Mouse (Mus musculus) CH12.LX (cell line): Measurements from ENCODE around the gene Nab1. TPM values are rescaled to one million over a fixed set of nuclear protein-coding genes. Genes with fewer than 3 reads are reported as not detected.

ENCODE experiments used
- DNase-seq: peaks from one replicate; pipeline ENCODE4 v3.0.0-alpha.2; 2013; ENCODE audit errors: extremely low read depth
- H3K27ac ChIP-seq: 2 replicates; pipeline ENCODE4 v1.5.1; 2012; ENCODE audit warnings: low read depth, mild to moderate bottlenecking, control low read depth, moderate library complexity; ENCODE audit not compliant: insufficient read depth
- H3K27me3 ChIP-seq: replicated peaks from 2 replicates; pipeline ENCODE3; 2012; ENCODE audit warnings: inconsistent platforms
- H3K36me3 ChIP-seq, 2 experiments: replicated peaks in 1 of 2; 2 replicates each; pipeline versions ENCODE3 to v1.6.1; 2012; ENCODE audit warnings: inconsistent platforms in 1 of 2, low read length in 1 of 2, mild to moderate bottlenecking in 1 of 2, mixed read lengths in 1 of 2, moderate library complexity in 1 of 2; ENCODE audit not compliant: control insufficient read depth in 1 of 2, insufficient read depth in 1 of 2
- H3K4me1 ChIP-seq, 2 experiments: 2 replicates each; pipeline ENCODE4 v1.6.1; 2012; ENCODE audit warnings: inconsistent platforms in 1 of 2, moderate library complexity in 1 of 2; ENCODE audit not compliant: insufficient read depth in 2 of 2, control insufficient read depth in 1 of 2
- H3K4me2 ChIP-seq: 2 replicates; pipeline ENCODE4 v1.6.1; 2012; ENCODE audit warnings: low read depth, mild to moderate bottlenecking, control low read depth; ENCODE audit not compliant: poor library complexity, insufficient read depth, severe bottlenecking
- H3K4me3 ChIP-seq, 3 experiments: fragments of 150-350 bp in 1 of 3; sonication (generic) in 1 of 3; replicated peaks in 1 of 3; 2 replicates each; pipeline versions ENCODE3 to v1.5.1; 2011 to 2012; ENCODE audit warnings: low read depth in 2 of 3, low read length in 2 of 3, mild to moderate bottlenecking in 2 of 3, moderate library complexity in 2 of 3, control low read depth in 1 of 3, improper control_type of control experiment in 1 of 3, inconsistent platforms in 1 of 3, mixed read lengths in 1 of 3; ENCODE audit not compliant: poor library complexity in 1 of 3
- H3K79me2 ChIP-seq: replicated peaks from 2 replicates; pipeline ENCODE4 v1.6.1; 2012; ENCODE audit warnings: mild to moderate bottlenecking, moderate library complexity; ENCODE audit not compliant: control insufficient read depth, poor library complexity, insufficient read depth, severe bottlenecking; ENCODE audit errors: extremely low read depth
- H3K9ac ChIP-seq: 2 replicates; pipeline ENCODE4 v1.6.1; 2012; ENCODE audit warnings: low read depth, mild to moderate bottlenecking, control low read depth, moderate library complexity; ENCODE audit not compliant: insufficient read depth
- H3K9me3 ChIP-seq: replicated peaks from 2 replicates; pipeline ENCODE3; 2012; ENCODE audit warnings: low read length, inconsistent platforms, mixed read lengths
- CHD1 ChIP-seq: IDR thresholded peaks from 2 replicates; pipeline ENCODE4 v1.6.1; 2012; ENCODE audit warnings: low read depth, low read length, improper control_type of control experiment, inconsistent platforms
- CHD2 ChIP-seq: IDR thresholded peaks from 2 replicates; pipeline ENCODE4 v1.6.1; 2011; ENCODE audit warnings: low read length, improper control_type of control experiment
- CTCF ChIP-seq, 2 experiments: IDR thresholded peaks in 1 of 2; conservative IDR thresholded peaks in 1 of 2; 2 replicates each; pipeline ENCODE4 v1.5.1; 2011 to 2012; ENCODE audit warnings: low read depth in 2 of 2, low read length in 2 of 2, improper control_type of control experiment in 1 of 2, inconsistent platforms in 1 of 2, mild to moderate bottlenecking in 1 of 2, moderate library complexity in 1 of 2
- EP300 ChIP-seq: IDR thresholded peaks from 2 replicates; pipeline ENCODE4 v1.6.1; 2011; ENCODE audit warnings: low read length, improper control_type of control experiment
- HCFC1 ChIP-seq: IDR thresholded peaks from 2 replicates; pipeline ENCODE4 v1.6.1; 2012; ENCODE audit warnings: low read depth, mild to moderate bottlenecking, inconsistent platforms, low read length, improper control_type of control experiment
- IRF4 ChIP-seq: IDR thresholded peaks from 2 replicates; pipeline ENCODE4 v1.6.1; 2014; ENCODE audit warnings: low read depth, mild to moderate bottlenecking, inconsistent platforms, low read length, improper control_type of control experiment
- JUN ChIP-seq: IDR thresholded peaks from 2 replicates; pipeline ENCODE4 v1.6.1; 2011; ENCODE audit warnings: low read depth, mild to moderate bottlenecking, low read length, improper control_type of control experiment, moderate library complexity; ENCODE audit not compliant: insufficient read depth
- JUND ChIP-seq: conservative IDR thresholded peaks from 2 replicates; pipeline ENCODE4 v1.6.1; 2011; ENCODE audit warnings: low read depth, low read length, improper control_type of control experiment
- KAT2A ChIP-seq: IDR thresholded peaks from 2 replicates; pipeline ENCODE4 v1.6.1; 2012; ENCODE audit warnings: low read length, improper control_type of control experiment, inconsistent platforms; ENCODE audit not compliant: insufficient replicate concordance
- MAFK ChIP-seq: IDR thresholded peaks from 2 replicates; pipeline ENCODE4 v1.6.1; 2011; ENCODE audit warnings: low read length, improper control_type of control experiment; ENCODE audit not compliant: insufficient replicate concordance
- MAZ ChIP-seq: IDR thresholded peaks from 2 replicates; pipeline ENCODE4 v1.6.1; 2012; ENCODE audit warnings: low read depth, mild to moderate bottlenecking, inconsistent platforms, low read length, improper control_type of control experiment, moderate library complexity
- NELFE ChIP-seq: IDR thresholded peaks from 2 replicates; pipeline ENCODE4 v1.6.1; 2011; ENCODE audit warnings: low read depth, low read length, improper control_type of control experiment
- PAX5 ChIP-seq: IDR thresholded peaks from 2 replicates; pipeline ENCODE4 v1.6.1; 2012; ENCODE audit warnings: low read length, inconsistent platforms, mixed read lengths
- POLR2AphosphoS2 ChIP-seq: IDR thresholded peaks from 2 replicates; pipeline ENCODE4 v1.6.1; 2011; ENCODE audit warnings: low read depth, low read length, improper control_type of control experiment
- RAD21 ChIP-seq: IDR thresholded peaks from 2 replicates; pipeline ENCODE4 v1.6.1; 2011; ENCODE audit warnings: low read depth, mild to moderate bottlenecking, low read length, improper control_type of control experiment, moderate library complexity
- RCOR1 ChIP-seq: conservative IDR thresholded peaks from 2 replicates; pipeline ENCODE4 v1.6.1; 2012; ENCODE audit warnings: low read depth, mild to moderate bottlenecking, inconsistent platforms, low read length, improper control_type of control experiment
- SMC3 ChIP-seq: IDR thresholded peaks from 2 replicates; pipeline ENCODE4 v1.6.1; 2011; ENCODE audit warnings: low read depth, low read length, improper control_type of control experiment
- USF2 ChIP-seq: conservative IDR thresholded peaks from 2 replicates; pipeline ENCODE4 v1.6.1; 2011; ENCODE audit warnings: low read depth, low read length, improper control_type of control experiment
- ZKSCAN1 ChIP-seq: IDR thresholded peaks from 2 replicates; pipeline ENCODE4 v1.6.1; 2012; ENCODE audit warnings: low read depth, inconsistent platforms, low read length, improper control_type of control experiment, borderline replicate concordance
- ZNF384 ChIP-seq: IDR thresholded peaks from 2 replicates; pipeline ENCODE4 v1.6.1; 2012; ENCODE audit warnings: low read depth, low read length, improper control_type of control experiment, inconsistent platforms
- dilution Hi-C: fragments of 300-500 bp; cut with MboI; formaldehyde crosslinking; loops from 2 replicates; pipeline ENCODE4 v1.14.3; 2020; ENCODE audit warnings: low sequenced_read_pairs; ENCODE audit not compliant: extremely low pct_unique_long_range_greater_than_20kb, extremely low pct_ligation_motif_present
- in situ Hi-C: fragments of 300-500 bp; cut with MboI; formaldehyde crosslinking; loops from 3 replicates; pipeline ENCODE4 v1.14.3; 2019; ENCODE audit warnings: low sequenced_read_pairs, low pct_ligation_motif_present, low pct_unique_long_range_greater_than_20kb, mixed read lengths
- polyA plus RNA-seq: library from polyadenylated mRNA; unstranded; fragments of >175 nt; gene quantifications from 2 replicates; pipeline ENCODE4 v1.2.1, GENCODE M21; 2012; ENCODE audit warnings: low read depth; ENCODE audit not compliant: insufficient read length
- total RNA-seq, 2 experiments: library from RNA; depleted of rRNA; stranded (reverse); fragments of 300-350 nt in 1 of 2; fragments of >200 nt in 1 of 2; gene quantifications; 2 replicates each; pipeline ENCODE4 v1.2.3; 2012 to 2014

Nab1 gene
- total and polyA plus RNA-seq, 3 experiments, result 13.8 to 18.9 (median 18.7) TPM

DNA sequence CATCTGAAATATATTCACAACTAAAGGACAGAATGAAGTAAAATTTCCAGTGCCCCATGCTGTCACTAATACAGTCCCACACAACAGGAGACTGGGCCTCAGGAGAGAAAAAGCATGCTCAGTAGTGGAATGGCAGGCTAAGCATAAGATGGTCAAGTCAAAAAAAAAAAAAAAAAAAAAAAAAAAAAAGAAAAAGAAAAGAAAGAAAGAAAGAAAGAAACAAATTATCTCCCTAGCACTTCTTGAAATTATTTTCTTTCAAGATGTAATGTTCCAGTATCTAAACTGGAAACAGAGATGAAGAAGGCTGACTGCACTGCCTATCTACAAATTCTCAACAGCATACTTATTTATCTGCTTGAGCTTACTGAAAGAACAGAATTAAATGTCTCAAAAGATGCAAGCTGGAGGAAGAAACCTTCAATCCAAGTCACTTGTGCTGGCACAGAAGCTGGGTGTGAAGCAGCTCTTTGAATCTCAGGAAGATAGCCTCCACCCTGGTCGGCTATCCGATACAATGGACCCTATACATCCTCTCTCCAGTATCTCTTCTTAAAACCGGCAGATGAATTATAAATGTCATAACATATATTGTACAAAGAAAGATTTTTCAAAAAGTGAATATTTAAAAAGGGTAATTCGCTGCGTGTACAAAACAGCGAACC is 1.6 kb downstream of the Nab1 start:
- TF ChIP-seq ZNF384, result peak; percentile 49
- no peak for TF ChIP-seq EP300
- TF ChIP-seq PAX5, result no peak
- no peak for DNase-seq
- Histone ChIP-seq H3K9me3 (no peaks in the 10 kb centered on the region), H3K4me3 (peak overlapping the region in 2 of 3 experiments; percentile 76 to 87), H3K36me3 (no peaks in the 10 kb centered on the region), H3K27me3 (no peaks in the 10 kb centered on the region), H3K9ac (peak overlapping the region; percentile 59; the same call in 1 of the 2 replicates), H3K4me1 (peaks cover 4 to 24% of the 10 kb centered on the region in 2 experiments), H3K79me2 (no peaks in the 10 kb centered on the region), H3K27ac (no peak overlapping the region), H3K4me2 (peak overlapping the region; percentile 34; the same call in 1 of the 2 replicates)
- in situ Hi-C loops (no loop called here), dilution Hi-C loops (no loop called here)

DNA sequence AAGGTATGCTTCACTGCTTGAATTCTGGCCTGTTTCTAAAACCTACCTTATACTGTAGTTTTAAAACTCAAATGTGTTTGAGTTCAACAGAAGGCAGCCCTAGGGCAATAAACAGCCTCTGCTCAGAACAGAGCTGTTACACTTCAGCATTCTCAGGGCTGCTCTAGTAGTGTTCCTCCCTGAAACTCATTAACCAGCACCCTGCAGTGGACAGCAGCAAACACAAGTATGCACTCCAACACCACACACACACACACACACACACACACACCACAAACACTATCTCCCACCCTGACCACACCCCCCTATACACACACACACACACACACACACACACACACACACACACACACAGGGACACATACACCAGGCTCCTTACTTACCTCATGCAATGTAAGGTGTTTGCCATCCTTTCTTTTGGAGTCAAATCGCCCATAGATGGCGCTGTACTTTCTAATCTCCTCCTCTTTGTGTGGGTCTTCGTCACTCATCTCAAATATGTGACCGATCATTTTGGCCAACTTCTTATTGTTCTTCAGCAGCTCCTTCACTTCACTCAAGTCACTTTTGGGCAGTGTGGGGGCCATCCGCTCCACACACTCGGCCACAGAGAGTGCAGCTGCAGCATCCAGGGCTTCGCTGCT is 10.8 kb downstream of the Nab1 start:
- Histone ChIP-seq H3K4me2 (no peak overlapping the region), H3K79me2 (no peaks in the 10 kb centered on the region), H3K4me1 (0 out of 4 replicates have a peak, but pooled peaks cover 0 to 3% of the 10 kb centered on the region in 2 experiments), H3K36me3 (peaks cover 11 to 33% of the 10 kb centered on the region in 2 experiments), H3K27me3 (no peaks in the 10 kb centered on the region), H3K9ac (no peak overlapping the region), H3K27ac (no peak overlapping the region), H3K4me3 (no peak overlapping the region), H3K9me3 (peaks cover 3% of the 10 kb centered on the region)
- in situ Hi-C loops (no loop called here), dilution Hi-C loops (no loop called here)
- TF ChIP-seq CTCF (conservative IDR thresholded peaks at IDR 0.05 in 1 of 2, IDR thresholded peaks at IDR 0.05 in 1 of 2; ENCODE audit: low read depth in 2 of 2, low read length in 2 of 2), result peak in 1 of 2 experiments; percentile 57; a peak in 2 of 4 replicates
- TF ChIP-seq SMC3, result peak; percentile 14; the same call in 1 of the 2 replicates
- TF ChIP-seq RAD21, result peak; percentile 21
- TF ChIP-seq ZNF384, result no peak
- TF ChIP-seq MAFK, result no peak
- TF ChIP-seq JUND, result no peak
- DNase-seq, result peak; percentile 34

DNA sequence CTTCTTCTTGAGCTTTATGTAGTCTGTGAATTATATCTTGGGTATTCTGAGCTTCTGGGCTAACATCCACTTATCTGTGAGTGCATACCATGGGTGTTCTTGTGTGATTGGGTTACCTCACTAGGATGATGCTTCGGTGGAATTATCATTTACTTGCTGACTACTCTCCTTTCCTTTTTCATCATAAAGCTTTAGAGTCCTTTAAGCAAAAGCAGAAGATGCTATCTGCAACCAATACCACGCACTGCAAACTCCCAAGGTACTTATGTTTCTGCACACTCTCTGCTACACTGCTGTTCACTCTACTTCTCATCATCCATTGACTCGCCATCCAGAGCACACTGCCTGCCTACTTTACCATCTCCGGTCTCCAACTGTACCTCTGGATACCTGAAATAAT is 15.5 kb downstream of the Nab1 start:
- dilution Hi-C loops (no loop called here), in situ Hi-C loops (no loop called here)
- H3K36me3 ChIP-seq, result peaks cover 8 to 37% of the 10 kb centered on the region in 2 experiments
- TF ChIP-seq MAZ (no peak), CHD1 (no peak), JUN (no peak), IRF4 (no peak), ZKSCAN1 (no peak), EP300 (no peak), PAX5 (no peak), POLR2AphosphoS2 (no peak), HCFC1 (no peak), KAT2A (no peak), RCOR1 (no peak), NELFE (no peak), CHD2 (no peak), SMC3 (no peak), USF2 (no peak)
- peaks cover 3% of the 10 kb centered on the region for H3K9me3 ChIP-seq
- H3K4me1 ChIP-seq, result 0 out of 4 replicates have a peak, but pooled peaks cover 0 to 3% of the 10 kb centered on the region in 2 experiments
- no peaks in the 10 kb centered on the region for H3K79me2 ChIP-seq
- H3K27me3 ChIP-seq, result no peaks in the 10 kb centered on the region
- no peak overlapping the region for H3K27ac ChIP-seq
- no peak overlapping the region for H3K4me3 ChIP-seq
- no peak overlapping the region for H3K9ac ChIP-seq
- DNase-seq, result no peak
- H3K4me2 ChIP-seq, result no peak overlapping the region
